Mouse (Mus musculus) lung, postnatal 0 days (tissue): Measurements from ENCODE around the gene 4930507D05Rik. TPM values are rescaled to one million over a fixed set of nuclear protein-coding genes. Genes with fewer than 3 reads are reported as not detected.
"Not testable (repeated sequence)": the region's sequence is repeated elsewhere in the genome, so short reads cannot be mapped to it uniquely, and the experiment has no call there.

ENCODE experiments used
- ATAC-seq: fragments of 200-750 bp; cut with Nextera tagmentation; 2 replicates; pipeline ENCODE4 v1.8.0; 2017; ENCODE audit warnings: moderate library complexity
- DNase-seq: peaks from one replicate; pipeline ENCODE4 v3.0.0-alpha.2; 2016; ENCODE audit warnings: low spot score
- H3K27ac ChIP-seq: fragments of 300-500 bp; sonication (generic); 2 replicates; pipeline ENCODE4 v1.5.1; 2014; ENCODE audit warnings: antibody characterized with exemption, mild to moderate bottlenecking, low read length, mixed read lengths
- H3K27me3 ChIP-seq: fragments of 300-500 bp; sonication (generic); replicated peaks from 2 replicates; pipeline ENCODE4 v1.6.1; 2014; ENCODE audit warnings: low read length, mixed read lengths; ENCODE audit not compliant: insufficient read depth
- H3K36me3 ChIP-seq: fragments of 300-500 bp; sonication (generic); 2 replicates; pipeline ENCODE4 v1.6.1; 2014; ENCODE audit warnings: low read length, mixed read lengths; ENCODE audit not compliant: insufficient read depth
- H3K4me1 ChIP-seq: fragments of 300-500 bp; sonication (generic); 2 replicates; pipeline ENCODE4 v1.6.1; 2014; ENCODE audit warnings: antibody characterized with exemption, low read depth, low read length, mixed read lengths; ENCODE audit not compliant: insufficient read depth
- H3K4me2 ChIP-seq: fragments of 300-500 bp; sonication (generic); replicated peaks from 2 replicates; pipeline ENCODE4 v1.6.1; 2014; ENCODE audit warnings: low read depth, mild to moderate bottlenecking, low read length, moderate library complexity, mixed read lengths
- H3K4me3 ChIP-seq: fragments of 300-500 bp; sonication (generic); 2 replicates; pipeline ENCODE4 v1.5.1; 2014; ENCODE audit warnings: low read depth, low read length
- H3K9ac ChIP-seq: fragments of 300-500 bp; sonication (generic); replicated peaks from 2 replicates; pipeline ENCODE4 v1.6.1; 2014; ENCODE audit warnings: low read depth, mild to moderate bottlenecking
- H3K9me3 ChIP-seq: fragments of 300-500 bp; sonication (generic); 2 replicates; pipeline ENCODE4 v1.6.1; 2016; ENCODE audit warnings: low read length, mixed read lengths
- CTCF ChIP-seq: IDR thresholded peaks from 2 replicates; pipeline ENCODE4 v1.5.1; 2016; ENCODE audit warnings: antibody characterized with exemption, mild to moderate bottlenecking
- EP300 ChIP-seq: IDR thresholded peaks from 2 replicates; pipeline ENCODE4 v1.6.1; 2016; ENCODE audit warnings: antibody characterized with exemption, mild to moderate bottlenecking, control low read depth
- WGBS: fragments of 180-500 bp; shearing (Covaris S2); extraction: QIAGEN DNeasy Blood & Tissue Kit; methylation state at CpG from one replicate; pipeline ENCODE4 v1.1.7; 2014; 5-methylcytosine and 5-hydroxymethylcytosine counted together
- polyA plus RNA-seq: library from polyadenylated mRNA; unstranded; fragments of >200 nt; fragmentation: Nextera tagmentation; extraction: Ambion mirVana; gene quantifications from 2 replicates; pipeline ENCODE4 v1.2.1, GENCODE M21; 2015

Gene 4930507D05Rik
- polyA plus RNA-seq, 1 experiment from 2014 or later, result 0.29 TPM

- H3K4me3 ChIP-seq, result peak within 1 kb of the TSS; percentile 98
- under 1% methylated on average over 33 of the region's 59 CpGs for WGBS
- H3K4me2 ChIP-seq, result peak within 1 kb of the TSS; percentile 65
- DNase-seq (peak; percentile 100), ATAC-seq (peak; percentile 92)
- peak within 1 kb of the TSS; percentile 87 for H3K9ac ChIP-seq
- H3K27ac ChIP-seq, result peak within 1 kb of the TSS; percentile 92
- no peaks in the 10 kb centered on the region for H3K27me3 ChIP-seq
- TF ChIP-seq EP300 (no peak), CTCF (no peak)
- no peaks in the 10 kb centered on the region for H3K36me3 ChIP-seq
- H3K9me3 ChIP-seq, result no peaks in the 10 kb centered on the region
- H3K4me1 ChIP-seq, result peaks cover 6% of the 10 kb centered on the region
These were observed 37.5 kb downstream of the 4930507D05Rik start, which contains the start of gene Vps26a for GRCm38 (mm10) chr10:62486618-62487415. Vps26a (minus strand) TSS chr10:62486805.

DNA sequence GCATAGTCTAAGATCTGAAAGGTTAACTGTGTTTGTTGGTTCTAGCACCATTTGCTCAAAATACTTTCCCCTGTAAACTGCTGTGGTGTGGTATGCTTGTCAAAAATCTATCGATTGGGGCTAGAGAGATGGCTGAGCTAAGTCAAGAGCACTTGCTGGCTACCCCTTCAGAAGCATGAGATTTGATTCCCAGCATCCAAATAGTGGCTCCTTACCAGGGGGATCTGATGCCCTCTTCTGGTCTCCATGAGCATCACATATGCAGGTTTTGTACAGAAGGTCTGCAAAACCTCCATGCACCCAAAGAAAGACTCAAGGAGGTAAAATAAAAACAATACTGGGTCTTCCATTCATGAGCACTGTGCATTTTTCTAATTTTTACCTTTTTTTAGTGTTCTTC, 39.0 kb downstream of the 4930507D05Rik start:
- Histone ChIP-seq H3K4me1 (peaks cover 6% of the 10 kb centered on the region), H3K27ac (no peak overlapping the region), H3K9ac (no peak overlapping the region), H3K36me3 (no peaks in the 10 kb centered on the region), H3K27me3 (no peaks in the 10 kb centered on the region), H3K9me3 (no peaks in the 10 kb centered on the region), H3K4me2 (no peak overlapping the region), H3K4me3 (no peak overlapping the region)
- DNase-seq (peak; percentile 79), ATAC-seq (no peak)
- WGBS, result 30% methylated on average over 1 of the region's 1 CpGs
- TF ChIP-seq EP300 (no peak), CTCF (peak; percentile 79)

GRCm38 (mm10) chr10:62491681-62492080, 42.4 kb downstream of the 4930507D05Rik start:
- not testable (repeated sequence) for H3K4me2 ChIP-seq, H3K9ac ChIP-seq, H3K9me3 ChIP-seq, H3K36me3 ChIP-seq, ATAC-seq, H3K27ac ChIP-seq, H3K4me3 ChIP-seq, DNase-seq, H3K27me3 ChIP-seq, H3K4me1 ChIP-seq
- WGBS, result 76% methylated on average over 3 of the region's 3 CpGs

- 23% methylated on average over 15 of the region's 15 CpGs for WGBS
- no peak overlapping the region for H3K4me3 ChIP-seq
- ATAC-seq, result peak; percentile 60
These were observed 51.0 kb downstream of the 4930507D05Rik start for GRCm38 (mm10) chr10:62500088-62500915.

More at GRCm38 (mm10) chr10:62500088-62500915, 51.0 kb downstream of the 4930507D05Rik start:
- H3K27ac ChIP-seq, result no peak overlapping the region
- DNase-seq, result peak; percentile 89
- H3K9ac ChIP-seq, result no peak overlapping the region
- H3K36me3 ChIP-seq, result no peaks in the 10 kb centered on the region
- no peaks in the 10 kb centered on the region for H3K27me3 ChIP-seq
- H3K9me3 ChIP-seq, result no peaks in the 10 kb centered on the region
- no peak overlapping the region for H3K4me2 ChIP-seq
- H3K4me1 ChIP-seq, result no peaks in the 10 kb centered on the region
- TF ChIP-seq CTCF (peak; percentile 92), EP300 (no peak)

Other genes with a start within 250 kb of the 4930507D05Rik start
- gene Tspan15, start 218.2 kb upstream of the 4930507D05Rik start, polyA plus RNA-seq, result 106 and 119 TPM in 2 replicates
- 0.32 and 0.40 TPM in 2 replicates for gene Tacr2, start 197.1 kb upstream of the 4930507D05Rik start, polyA plus RNA-seq
- gene Hk1, start 69.6 kb upstream of the 4930507D05Rik start, polyA plus RNA-seq, result 25.8 and 27.8 TPM in 2 replicates
- gene Hkdc1, start 27.0 kb upstream of the 4930507D05Rik start, polyA plus RNA-seq, result 6.2 and 8.1 TPM in 2 replicates
- 9.6 and 9.8 TPM in 2 replicates for gene Supv3l1, start 249 bp downstream of the 4930507D05Rik start, polyA plus RNA-seq
- gene Vps26a, start 37.3 kb downstream of the 4930507D05Rik start, polyA plus RNA-seq, result 62.7 and 68.7 TPM in 2 replicates
- gene Srgn, start 78.0 kb downstream of the 4930507D05Rik start, polyA plus RNA-seq, result 215 and 245 TPM in 2 replicates
- 21.8 and 22.8 TPM in 2 replicates for gene Kif1bp, start 129.0 kb downstream of the 4930507D05Rik start, polyA plus RNA-seq
- gene Ddx21, start 152.8 kb downstream of the 4930507D05Rik start, polyA plus RNA-seq, result 8.2 and 9.0 TPM in 2 replicates
- gene Ddx50, start 201.7 kb downstream of the 4930507D05Rik start, polyA plus RNA-seq, result 83.9 and 89.9 TPM in 2 replicates